Mouse (Mus musculus): ENCODE results near the gene Oser1.
"Not testable (repeated sequence)": the region's sequence is repeated elsewhere in the genome, so short reads cannot be mapped to it uniquely, and the experiment has no call there.

Oser1 gene

DNA sequence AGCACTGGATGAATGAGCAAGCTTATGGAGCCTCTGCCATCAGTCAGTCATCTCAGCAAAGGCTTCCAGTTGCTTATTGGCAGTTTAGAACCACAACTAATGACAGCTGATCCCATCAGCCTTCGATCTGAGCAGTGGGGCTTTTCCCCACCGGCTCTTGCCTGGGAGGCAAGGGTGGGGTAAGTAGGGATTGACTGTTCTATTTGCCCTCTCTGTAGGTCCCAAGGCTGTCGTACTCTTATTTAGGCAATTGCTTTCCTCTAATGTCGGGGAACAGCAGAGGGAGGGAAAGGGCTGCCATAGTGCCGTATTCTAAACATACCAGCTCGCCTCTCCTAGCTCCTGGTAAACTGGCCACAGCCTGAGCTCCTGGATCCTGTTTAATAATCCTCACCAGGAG is at the start of gene Oser1:
Oser1 (minus strand) TSS at position 101 of the 400 bp plus-strand sequence.
- no peak for DNase-seq (ENCODE audit: low spot score)

DNA sequence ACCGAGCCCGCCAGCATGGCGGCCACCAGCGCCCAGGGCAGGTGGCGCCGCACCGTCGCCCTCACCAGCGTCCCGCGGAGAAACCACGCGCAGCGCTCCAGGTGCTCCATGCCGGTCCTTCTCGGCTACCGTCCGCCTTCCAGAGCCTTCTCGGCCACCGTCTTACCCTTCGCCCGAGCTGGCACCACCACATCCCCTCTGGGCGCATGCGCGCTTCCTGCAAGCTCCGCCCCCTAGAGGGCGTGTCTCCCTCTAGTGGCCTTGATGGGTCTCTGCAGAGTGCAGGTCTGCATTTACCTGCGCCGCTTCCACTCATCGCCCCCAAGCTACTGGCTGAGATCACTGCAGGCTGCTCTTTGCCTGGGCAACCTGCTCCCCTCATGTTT is 48.0 kb upstream of the Oser1 start, which contains the start of gene Fitm2:
Fitm2 (minus strand) TSS at position 164 of the 386 bp plus-strand sequence.
- DNase-seq (ENCODE audit: low spot score): peak; percentile 97

DNA sequence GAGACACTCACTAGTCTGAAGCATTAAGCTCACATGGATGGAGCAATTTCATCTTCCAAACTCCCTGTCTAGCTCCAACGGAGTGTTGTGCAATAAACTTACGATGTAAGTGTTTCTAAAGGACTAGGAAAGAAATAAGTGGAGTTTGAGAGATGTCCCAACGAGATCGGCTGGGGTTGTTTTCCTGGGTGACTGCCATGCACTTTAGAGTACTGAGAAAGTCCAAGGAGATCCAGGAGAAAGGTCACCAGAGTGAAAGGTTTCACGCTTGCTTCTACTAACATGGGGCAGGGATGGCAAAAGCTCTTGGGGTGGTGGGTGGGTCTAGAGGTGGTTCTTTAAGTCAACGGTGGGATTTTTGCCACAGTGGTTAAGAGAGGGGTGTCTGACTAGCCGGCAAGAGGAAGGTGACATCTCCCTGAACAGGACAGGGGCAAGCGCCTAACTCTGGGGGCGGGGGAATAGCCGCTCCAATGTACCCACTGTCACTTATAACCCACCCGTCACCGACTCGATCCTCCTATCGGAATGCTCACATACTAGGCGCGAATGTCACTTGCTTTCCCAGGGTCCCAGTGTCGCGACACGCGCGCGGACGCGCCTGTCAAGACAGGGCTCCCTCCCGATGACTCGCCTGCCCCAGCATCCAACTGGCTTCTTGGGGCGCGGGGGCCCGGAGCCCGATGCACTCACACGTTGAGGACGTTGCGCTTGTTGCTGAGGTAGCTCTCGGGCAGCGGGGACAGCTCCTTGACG is 47.4 kb upstream of the Oser1 start:
- no peak for DNase-seq (ENCODE audit: low spot score)

DNA sequence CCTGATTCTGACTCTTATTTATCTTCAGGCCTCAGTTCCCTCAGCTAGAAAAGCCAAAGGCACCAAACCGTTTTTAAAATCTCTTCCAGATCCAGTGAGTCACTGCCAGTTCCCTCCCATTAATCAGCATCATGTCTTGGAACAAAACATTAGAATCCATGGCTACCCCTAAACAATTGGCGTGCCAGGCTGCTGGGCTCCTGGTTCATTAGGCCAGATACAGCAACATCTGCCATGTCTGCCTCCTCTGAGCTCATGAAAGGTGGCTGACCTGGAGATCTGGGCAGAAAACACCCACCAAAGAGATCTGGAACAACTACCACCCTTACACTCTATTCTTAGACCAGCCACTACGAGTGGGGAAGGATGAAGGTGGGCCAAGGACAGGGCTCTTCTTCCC is 46.6 kb upstream of the Oser1 start:
- no peak for DNase-seq (ENCODE audit: low spot score)

DNA sequence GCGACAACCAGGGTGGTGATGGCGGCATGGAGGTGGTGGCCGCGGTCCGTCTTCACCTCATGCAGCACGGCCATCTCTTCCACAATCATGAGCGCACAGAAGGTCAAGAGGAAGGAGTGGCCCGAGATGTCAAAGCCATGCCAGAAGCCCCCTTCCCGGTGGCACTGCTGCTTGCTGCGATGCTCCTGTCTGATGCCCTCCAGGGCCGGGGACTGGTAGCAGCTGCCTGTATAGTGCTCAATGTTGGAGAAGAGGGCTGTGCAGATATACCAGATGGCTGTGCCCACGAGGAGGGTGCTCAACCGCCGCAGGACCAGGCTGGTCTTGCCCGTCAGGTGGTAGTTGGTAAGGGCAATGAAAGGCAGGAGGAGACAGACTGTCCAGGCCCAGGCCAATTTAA is 45.2 kb upstream of the Oser1 start:
- no peak for DNase-seq (ENCODE audit: low spot score)

DNA sequence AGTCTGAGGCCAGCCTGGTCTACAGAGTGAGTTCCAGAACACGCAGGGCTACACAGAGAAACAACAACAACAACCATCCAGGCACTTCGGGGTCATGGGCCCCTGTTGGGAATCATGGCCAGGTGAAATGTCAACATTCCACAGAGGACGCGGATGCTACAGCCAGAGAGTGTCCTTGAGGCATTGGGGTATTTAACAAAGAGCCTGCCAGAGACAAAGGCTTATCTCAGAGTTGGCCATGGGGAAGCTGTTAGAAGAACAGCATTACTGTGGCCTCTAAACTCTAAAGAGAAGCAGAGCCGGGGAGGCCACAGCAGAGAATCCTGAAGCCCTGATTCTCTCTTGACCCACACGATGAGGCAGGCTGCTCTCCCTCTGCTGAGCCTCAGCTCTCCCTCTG is 44.4 kb upstream of the Oser1 start:
- DNase-seq (ENCODE audit: low spot score): no peak

DNA sequence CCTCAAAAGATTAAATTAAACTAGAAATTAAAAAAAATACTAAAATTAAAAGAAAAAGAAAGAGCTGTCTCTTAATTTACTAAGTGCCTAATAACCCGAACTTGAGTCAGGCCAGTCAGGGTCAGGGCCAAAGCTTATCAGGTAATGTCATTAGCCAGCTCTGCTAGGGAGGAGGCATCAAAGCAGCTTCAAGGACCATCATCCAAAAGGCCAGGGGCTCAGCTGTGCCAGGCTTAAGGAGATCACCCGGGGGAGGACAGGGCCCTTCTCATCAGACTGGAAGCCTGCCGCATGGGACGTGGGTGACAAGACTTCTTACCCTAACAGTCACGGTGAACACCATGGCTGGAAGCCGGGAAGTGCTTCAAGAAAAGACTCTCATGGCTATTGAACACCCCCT is 43.1 kb upstream of the Oser1 start:
- no peak for DNase-seq (ENCODE audit: low spot score)

DNA sequence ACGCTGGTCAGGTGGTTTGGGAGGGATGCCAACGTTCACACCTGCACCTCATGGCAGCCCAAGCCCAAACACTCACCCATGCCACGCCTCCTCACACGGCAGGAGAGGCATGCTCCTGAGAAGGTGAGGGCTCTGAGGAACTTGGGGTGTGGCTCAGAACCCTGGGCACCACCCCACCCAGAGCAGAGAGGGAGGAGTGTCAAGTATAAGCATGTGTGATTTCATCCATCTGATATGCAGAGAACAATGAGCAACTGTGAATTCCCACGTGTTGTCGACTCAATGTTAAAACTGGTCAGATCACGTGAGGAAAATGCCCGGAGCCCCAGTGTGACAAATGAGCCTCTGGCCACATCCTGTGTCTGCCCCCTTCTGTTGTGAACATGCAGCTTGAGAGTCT is 42.3 kb upstream of the Oser1 start:
- no peak for DNase-seq (ENCODE audit: low spot score)

DNA sequence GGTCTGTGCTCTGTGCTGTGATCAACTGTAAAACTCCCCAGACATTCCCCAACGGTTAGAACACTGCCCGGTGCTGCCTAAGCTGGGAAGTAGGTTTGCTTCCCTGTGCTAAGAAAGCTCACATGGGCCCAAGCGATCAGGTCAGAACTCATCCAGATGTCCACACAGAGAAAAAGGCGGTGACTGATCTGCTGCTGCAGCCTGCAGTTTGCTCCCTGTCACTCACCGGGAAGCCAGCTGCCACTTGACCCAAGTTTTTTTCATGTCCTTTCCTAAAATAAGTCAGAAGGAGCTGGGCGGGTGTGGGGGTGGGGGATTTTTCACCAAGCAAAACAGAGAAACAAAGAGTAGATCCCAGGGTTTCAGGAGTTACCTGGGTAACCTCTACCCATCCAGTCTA is 40.1 kb upstream of the Oser1 start:
- no peak for DNase-seq (ENCODE audit: low spot score)

DNA sequence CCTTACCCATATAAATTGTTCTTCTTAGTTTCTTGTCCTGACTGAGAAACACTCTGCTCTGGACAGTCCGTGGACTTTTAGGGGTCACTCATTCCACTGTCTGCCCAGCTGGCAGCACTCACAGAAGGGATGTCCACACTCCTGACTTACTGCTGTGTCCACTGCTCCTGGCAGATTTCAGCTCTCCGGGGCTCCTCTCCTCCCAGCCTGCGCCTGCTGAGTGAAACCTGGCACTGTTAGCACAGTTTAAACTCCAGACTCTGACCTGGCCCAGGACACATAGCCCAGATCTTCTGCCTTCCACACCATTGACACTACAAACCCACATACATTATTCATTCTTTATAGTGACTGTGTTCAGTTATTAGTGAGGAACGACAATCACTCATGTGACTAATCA is 39.5 kb upstream of the Oser1 start:
- no peak for DNase-seq (ENCODE audit: low spot score)

DNA sequence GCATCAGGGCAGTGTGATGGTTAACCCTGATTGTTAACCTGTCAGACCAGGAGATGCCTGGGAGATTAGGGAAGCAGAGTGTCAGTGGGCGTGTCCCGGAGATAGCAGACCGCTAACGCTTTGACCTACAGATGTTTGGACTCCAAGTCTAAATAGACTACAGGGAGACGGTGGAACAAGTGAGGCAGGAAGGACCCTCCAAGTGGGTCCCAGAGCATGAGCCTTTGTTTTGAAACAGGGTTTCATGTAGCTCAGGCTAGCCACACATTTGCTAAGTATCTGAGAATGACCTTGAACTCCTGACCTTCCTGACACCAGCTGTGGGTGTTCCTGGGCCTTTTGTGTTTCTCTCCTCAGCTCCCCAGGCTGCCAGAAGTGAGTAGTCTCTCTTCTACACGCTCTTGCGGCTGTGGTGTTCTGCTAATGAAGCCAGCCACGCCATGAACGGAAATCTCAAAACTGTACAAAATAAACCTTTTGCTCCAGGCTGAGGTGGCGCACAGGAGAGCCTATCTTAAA is 38.8 kb upstream of the Oser1 start:
- no peak for DNase-seq (ENCODE audit: low spot score)

DNA sequence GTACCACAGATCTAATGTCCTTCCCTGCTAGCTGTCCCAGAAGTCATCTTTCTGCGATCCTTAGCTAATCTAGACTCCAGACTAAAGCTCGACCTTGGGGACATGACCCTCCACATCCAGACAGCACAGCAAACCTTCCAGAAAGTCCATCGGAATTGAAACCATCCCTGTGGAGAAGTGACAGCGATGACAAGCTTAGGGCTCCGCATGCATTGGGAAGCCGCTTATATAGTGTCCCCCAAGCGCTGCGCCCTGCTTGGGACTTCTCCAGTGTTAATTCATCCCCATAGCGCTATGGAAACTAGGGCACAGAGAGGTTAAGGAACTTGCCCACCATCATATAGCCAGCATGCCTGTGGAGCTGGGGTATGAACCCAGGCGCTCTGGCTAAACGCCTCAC is 38.3 kb upstream of the Oser1 start:
- no peak for DNase-seq (ENCODE audit: low spot score)

DNA sequence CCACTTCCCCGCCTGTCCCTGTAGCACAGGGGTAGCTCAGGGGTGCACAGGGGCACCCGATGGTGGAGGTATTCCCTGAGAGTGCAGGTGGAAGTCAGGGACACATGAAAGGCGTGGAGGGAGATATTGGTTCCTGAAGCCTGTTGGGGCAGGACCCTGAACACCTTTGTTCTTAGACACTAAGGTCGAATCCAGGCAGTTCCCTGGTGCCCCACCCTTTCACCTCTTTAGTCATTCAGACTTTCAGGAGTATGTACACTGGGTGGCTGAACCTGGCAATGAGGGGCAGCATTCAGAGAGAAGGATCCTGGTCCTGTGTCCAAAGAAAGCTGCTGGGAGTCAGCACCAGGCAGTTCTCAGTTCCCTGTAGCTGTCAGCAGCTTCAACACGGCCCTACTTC is 37.9 kb upstream of the Oser1 start:
- no peak for DNase-seq (ENCODE audit: low spot score)

DNA sequence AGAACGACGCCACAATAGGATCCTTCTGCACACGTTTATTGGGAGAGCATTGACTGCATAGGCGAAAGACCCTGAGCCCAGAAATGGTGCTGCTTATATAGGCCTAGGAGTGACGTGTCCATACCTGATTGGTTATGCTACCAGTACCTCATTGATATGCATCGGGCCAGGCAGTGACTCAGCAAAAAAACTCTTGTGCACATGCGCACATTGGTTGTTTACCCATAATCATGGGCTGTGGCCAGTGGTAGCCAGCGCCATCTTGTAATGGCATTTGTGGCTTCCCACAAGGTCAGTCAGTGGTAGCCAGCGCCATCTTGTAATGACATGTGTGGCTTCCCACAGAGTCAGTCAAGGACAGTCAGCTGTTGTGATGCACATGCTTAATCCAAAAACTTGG is 36.8 kb upstream of the Oser1 start:
- not testable (repeated sequence) for DNase-seq (ENCODE audit: low spot score)

DNA sequence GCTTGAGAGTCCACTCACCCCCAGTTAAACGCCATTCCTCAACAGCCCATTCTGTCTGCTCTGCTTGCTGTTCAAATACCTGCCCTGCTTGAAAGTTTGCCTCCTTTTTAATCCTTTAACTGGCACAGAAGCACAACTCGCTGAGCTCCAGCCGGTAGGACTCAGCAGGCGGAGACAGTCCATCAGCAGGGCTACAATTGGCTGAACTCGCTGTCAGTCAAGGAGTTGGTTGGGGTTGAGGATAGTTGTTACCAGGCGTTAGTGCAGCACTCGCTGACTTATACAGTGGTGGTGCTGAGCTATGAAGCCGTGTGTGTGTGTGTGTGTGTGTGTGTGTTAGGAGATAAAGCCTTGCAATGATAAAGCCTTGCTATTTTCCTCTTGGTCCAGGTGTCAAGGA is 36.1 kb upstream of the Oser1 start:
- no peak for DNase-seq (ENCODE audit: low spot score)

DNA sequence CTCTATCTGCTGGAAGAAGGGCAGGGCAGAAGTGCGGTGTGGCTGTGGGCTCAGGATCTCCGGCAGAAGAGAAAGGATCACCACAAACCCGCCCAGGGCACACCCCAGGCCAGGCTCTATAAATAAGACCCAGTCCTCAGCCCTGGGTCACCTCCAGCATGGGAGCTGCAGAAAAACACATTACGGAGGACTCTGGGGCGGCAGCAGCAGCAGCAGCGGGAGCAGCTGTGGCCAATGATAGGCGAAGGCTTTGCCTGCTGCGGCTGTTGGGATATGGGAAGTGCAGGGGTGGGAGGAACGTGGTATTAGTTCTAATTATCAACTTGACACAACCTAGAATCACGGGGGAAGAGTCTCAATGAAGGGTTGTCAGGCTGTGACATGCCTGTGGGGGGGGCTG is 34.9 kb upstream of the Oser1 start:
- no peak for DNase-seq (ENCODE audit: low spot score)

DNA sequence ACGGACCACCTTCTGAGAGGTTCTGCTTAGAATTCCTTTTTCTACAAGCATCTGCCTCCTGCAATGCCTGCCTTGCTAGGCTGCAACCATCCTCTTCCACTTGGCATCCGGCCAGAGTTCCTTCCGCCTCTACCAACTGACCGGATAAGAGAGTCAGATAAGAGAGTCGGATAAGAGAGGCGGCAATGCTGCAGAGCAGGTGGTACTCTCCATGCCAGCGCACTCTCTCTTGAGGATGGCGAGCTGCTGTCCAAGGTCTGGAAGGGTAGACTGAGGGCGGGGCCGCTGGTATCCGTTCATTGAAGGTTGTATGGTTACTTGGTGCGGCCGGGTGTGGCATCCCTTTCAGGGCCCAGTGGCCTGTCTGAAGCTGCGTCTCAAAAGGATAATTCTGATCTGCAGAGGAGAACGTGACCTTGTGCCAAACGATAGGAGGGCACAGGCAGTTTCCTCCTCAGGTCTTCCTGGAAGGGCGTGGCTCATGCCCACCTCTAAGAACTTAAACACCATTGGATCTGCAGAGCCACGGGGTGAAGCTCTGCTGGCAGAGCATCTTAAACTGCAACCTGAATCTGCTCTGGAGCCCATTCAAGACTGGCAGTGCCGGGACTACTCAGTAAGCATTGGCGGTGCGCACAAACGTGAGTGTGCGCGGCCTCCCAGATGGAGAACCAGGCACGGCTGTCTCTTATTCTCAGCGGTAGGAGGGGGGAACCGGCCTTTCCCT is 34.2 kb upstream of the Oser1 start:
- no peak for DNase-seq (ENCODE audit: low spot score)

DNA sequence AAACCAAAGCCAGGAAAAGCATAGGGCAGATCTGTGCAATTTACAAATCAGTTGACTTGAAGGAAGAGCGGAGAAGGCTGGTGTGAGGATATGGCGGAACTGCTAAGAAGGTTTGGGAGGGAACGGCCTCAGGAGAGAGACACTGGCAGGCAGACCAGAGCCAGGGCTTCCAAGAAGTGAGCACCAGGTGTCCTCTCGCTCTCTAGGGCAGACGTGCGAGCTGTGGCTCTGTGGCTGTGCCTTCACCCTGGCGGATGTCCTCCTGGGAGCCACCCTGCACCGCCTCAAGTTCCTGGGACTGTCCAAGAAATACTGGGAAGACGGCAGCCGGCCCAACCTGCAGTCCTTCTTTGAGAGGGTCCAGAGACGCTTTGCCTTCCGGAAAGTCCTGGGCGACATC is 28.9 kb upstream of the Oser1 start:
- no peak for DNase-seq (ENCODE audit: low spot score)

DNA sequence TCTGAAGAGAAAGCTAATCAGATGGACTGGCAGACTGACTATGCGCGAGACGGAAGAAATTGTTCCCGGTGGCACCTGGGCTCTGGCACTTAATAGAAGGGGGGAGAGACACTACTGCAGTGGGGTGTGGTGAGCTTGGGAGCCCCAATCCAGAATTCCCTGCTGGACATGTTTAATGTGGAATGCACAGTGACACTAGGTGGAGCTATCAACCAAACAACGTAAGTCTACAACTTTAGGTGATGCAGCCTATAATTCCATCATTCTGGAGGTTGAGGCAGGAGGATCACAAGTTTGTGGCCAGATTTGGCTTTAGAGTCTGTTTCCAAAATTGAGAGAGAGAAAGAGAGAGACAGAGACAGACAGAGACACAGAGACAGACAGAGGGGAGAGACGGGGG is 28.2 kb upstream of the Oser1 start:
- no peak for DNase-seq (ENCODE audit: low spot score)

DNA sequence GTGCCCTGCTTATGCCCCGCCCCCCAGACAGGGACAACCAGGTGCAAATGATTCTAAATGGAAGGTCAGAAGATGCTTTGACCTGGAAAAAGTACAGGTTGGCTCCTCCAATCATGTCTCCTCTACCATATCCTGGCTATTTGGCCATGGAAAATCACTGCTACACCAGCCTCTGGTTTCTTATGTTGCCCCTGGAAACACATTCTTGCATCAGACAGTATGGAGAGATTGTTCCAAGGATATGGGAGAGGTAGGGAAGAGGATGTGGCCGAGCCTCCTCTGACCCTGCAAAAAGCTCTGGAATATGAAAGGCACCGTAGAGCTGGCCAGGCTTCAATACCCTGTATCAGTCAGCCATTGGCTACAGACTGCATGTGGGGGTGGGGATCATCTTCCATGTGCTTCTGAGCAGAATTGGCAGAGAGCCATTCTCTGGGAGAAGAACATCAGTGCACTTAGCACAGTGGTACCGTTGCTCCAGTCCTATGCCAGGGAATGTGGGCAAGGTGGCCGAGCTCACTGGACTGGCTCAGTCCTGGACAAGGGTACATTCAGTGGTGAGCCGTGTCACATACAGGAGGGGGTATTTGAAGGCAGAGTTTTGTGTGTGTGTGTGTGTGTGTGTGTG is 26.3 kb upstream of the Oser1 start:
- DNase-seq (ENCODE audit: low spot score): no peak

DNA sequence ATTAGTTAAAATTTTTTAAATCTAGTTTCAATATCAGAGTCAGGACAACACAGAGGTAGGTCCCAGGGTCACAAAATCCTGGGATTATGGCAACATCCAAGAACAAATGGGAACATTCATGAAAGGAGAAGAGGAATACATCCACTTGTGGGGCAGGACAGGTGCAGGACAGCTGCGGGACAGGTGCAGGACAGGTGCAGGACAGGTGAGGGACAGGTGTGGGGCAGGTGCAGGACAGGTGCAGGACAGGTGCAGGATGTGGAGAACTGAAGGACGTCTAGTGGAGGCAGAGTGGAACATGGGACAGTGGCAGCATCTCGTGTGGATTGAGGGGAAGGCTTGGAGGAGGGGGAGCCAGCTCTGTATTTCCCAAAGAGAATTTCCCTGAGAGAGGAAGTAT is 24.8 kb upstream of the Oser1 start:
- no peak for DNase-seq (ENCODE audit: low spot score)

DNA sequence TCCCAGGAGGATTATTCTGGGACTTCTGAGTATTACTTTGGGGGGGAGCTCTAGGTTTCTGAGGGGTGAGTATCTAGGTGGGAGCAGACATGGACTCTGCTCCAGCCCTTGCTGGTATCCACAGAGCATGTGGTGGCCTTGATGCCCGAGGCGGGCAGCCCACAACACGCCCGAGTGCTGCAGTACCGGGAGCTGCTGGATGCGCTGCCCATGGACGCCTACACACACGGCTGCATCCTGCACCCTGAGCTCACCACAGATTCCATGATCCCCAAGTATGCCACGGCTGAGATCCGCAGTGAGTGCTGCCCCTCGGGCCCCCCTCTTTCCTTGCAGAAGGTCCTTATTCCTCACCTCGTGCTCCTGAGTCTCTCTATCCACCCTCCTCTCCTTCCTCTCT is 22.9 kb upstream of the Oser1 start:
- DNase-seq (ENCODE audit: low spot score): no peak

DNA sequence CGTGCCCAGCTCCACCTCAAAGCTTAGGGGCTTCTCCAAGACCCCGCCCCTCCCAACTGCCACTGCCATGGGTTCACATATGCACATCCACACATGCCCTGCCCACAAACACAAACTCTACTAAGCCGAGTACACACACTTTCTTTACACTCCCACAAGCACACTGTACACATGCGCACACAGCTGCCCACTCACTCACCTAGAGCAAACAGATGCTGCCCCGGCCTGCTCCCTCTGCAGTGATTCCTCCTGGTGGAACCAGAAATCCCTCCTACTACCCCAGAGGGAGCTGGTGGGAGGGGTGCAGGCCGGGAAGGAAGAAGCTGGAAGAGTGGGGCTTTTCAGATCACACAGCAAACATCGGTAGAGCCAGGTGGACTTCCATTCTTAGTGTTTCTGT is 19.5 kb upstream of the Oser1 start:
- no peak for DNase-seq (ENCODE audit: low spot score)
